Mouse (Mus musculus) midbrain, postnatal 0 days (tissue): Measurements from ENCODE around the gene Cpsf4. TPM values are rescaled to one million over a fixed set of nuclear protein-coding genes. Genes with fewer than 3 reads are reported as not detected.

ENCODE experiments used
- ATAC-seq: fragments of 200-750 bp; cut with Nextera tagmentation; 2 replicates; pipeline ENCODE4 v1.8.0; 2017; ENCODE audit warnings: moderate number of reproducible peaks, mild to moderate bottlenecking, moderate TSS enrichment, moderate library complexity; ENCODE audit not compliant: low FRiP score
- DNase-seq: peaks from one replicate; pipeline ENCODE4 v3.0.0-alpha.2; 2015; ENCODE audit warnings: low spot score
- H3K27ac ChIP-seq: fragments of 300-500 bp; sonication (generic); 2 replicates; pipeline ENCODE4 v1.5.1; 2014; ENCODE audit warnings: low read depth, mild to moderate bottlenecking, low read length, mixed read lengths
- H3K27me3 ChIP-seq: fragments of 300-500 bp; sonication (generic); 2 replicates; pipeline ENCODE4 v1.6.1; 2014; ENCODE audit warnings: low read length, control low read depth, mixed read lengths; ENCODE audit not compliant: insufficient read depth
- H3K36me3 ChIP-seq: fragments of 300-500 bp; sonication (generic); 2 replicates; pipeline ENCODE4 v1.6.1; 2014; ENCODE audit warnings: low read length, control low read depth, mixed read lengths; ENCODE audit not compliant: insufficient read depth
- H3K4me1 ChIP-seq: fragments of 300-500 bp; sonication (generic); 2 replicates; pipeline ENCODE4 v1.6.1; 2014; ENCODE audit warnings: mild to moderate bottlenecking, control low read depth, antibody characterized with exemption, low read length, mixed read lengths; ENCODE audit not compliant: insufficient read depth
- H3K4me2 ChIP-seq: fragments of 300-500 bp; sonication (generic); 2 replicates; pipeline ENCODE4 v1.6.1; 2014; ENCODE audit warnings: low read depth, mild to moderate bottlenecking, low read length, mixed read lengths; ENCODE audit not compliant: poor library complexity, severe bottlenecking
- H3K4me3 ChIP-seq: fragments of 300-500 bp; sonication (generic); 2 replicates; pipeline ENCODE4 v1.5.1; 2014; ENCODE audit warnings: low read depth, mild to moderate bottlenecking, low read length, moderate library complexity
- H3K9ac ChIP-seq: fragments of 300-500 bp; sonication (generic); replicated peaks from 2 replicates; pipeline ENCODE4 v1.6.1; 2014; ENCODE audit warnings: mild to moderate bottlenecking, low read length, moderate library complexity, mixed read lengths; ENCODE audit not compliant: poor library complexity, severe bottlenecking
- H3K9me3 ChIP-seq: fragments of 300-500 bp; sonication (generic); 2 replicates; pipeline ENCODE4 v1.6.1; 2016; ENCODE audit warnings: low read length, control low read depth
- CTCF ChIP-seq: IDR thresholded peaks from 2 replicates; pipeline ENCODE4 v1.5.1; 2016; ENCODE audit warnings: antibody characterized with exemption, mild to moderate bottlenecking
- WGBS: fragments of 180-500 bp; shearing (Covaris S2); extraction: QIAGEN DNeasy Blood & Tissue Kit; methylation state at CpG from one replicate; pipeline ENCODE4 v1.1.7; 2014; 5-methylcytosine and 5-hydroxymethylcytosine counted together
- polyA plus RNA-seq: library from polyadenylated mRNA; unstranded; fragments of >200 nt; fragmentation: Nextera tagmentation; extraction: Ambion mirVana; gene quantifications from 2 replicates; pipeline ENCODE4 v1.2.1, GENCODE M21; 2015
- total RNA-seq: library from RNA; depleted of rRNA; stranded (reverse); fragments of >200 nt; gene quantifications from 2 replicates; pipeline ENCODE4 v1.2.3, GENCODE M21; 2014; rRNA removed

Cpsf4 gene
- total and polyA plus RNA-seq, 2 experiments from 2014 or later: 40.7 to 44.4 TPM

DNA sequence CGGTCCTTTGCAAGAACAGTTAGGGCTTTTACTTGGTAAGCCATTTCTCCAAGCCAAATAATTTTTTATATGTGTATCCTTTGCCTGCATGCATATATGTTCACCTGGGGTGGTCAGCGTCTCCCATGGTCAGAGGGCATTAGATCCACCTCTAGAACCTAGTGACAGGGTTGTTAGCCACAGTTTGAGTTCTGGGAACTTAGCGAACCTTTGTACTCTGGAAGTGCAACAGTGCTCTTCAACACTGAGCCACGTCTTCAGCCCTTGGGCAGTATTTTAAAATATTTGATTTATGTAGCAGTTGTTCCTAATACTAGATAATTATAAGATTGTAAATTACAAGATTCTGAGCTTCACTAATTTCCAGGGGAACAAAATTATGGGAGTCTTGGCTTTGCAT is 63.6 kb downstream of the Cpsf4 start:
- peaks cover 18% of the 10 kb centered on the region for H3K36me3 ChIP-seq
- peak overlapping the region; percentile 92; the same call in 1 of the 2 replicates for H3K4me3 ChIP-seq
- H3K4me1 ChIP-seq: peaks cover 5% of the 10 kb centered on the region
- H3K27me3 ChIP-seq: no peaks in the 10 kb centered on the region
- H3K27ac ChIP-seq: peak overlapping the region; percentile 92
- ATAC-seq (no peak), DNase-seq (no peak)
- peak overlapping the region; percentile 78 for H3K4me2 ChIP-seq
- TF ChIP-seq CTCF: no peak
- no peaks in the 10 kb centered on the region for H3K9me3 ChIP-seq
- H3K9ac ChIP-seq: peak overlapping the region; percentile 100; the same call in 1 of the 2 replicates
- WGBS: 87% methylated on average over 4 of the region's 4 CpGs

DNA sequence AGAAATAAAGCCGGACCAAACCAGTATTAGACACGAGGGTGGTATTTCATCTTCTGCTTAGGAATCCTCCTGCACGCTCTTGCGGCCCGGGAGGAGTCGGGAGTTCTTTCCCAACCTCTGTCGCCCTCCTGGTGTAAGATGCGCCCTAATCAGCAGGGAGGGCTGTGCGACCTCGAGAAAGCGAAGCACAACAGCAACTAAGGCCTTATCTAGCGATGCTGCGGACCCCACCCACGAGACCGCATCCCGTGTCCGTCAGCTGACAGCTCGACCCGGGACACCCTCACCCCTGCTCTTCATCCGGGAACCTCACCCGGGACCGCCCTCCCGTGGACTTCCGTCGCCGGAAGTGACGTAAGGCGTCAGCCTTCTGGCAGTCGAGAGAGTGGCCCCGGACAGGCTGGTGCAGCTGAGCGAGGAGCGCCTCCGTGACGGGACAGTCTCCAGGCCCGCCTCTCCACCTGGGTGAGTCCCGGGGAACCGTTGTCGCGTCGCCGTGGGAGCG is 64.4 kb downstream of the Cpsf4 start, which contains the start of gene Zfp655:
Gene Zfp655 (plus strand): TSS at position 349 of the 505 bp plus-strand sequence.
- H3K36me3 ChIP-seq: peaks cover 25% of the 10 kb centered on the region
- peak within 1 kb of the TSS; percentile 92 for H3K4me3 ChIP-seq
- H3K27me3 ChIP-seq: no peaks in the 10 kb centered on the region
- H3K9ac ChIP-seq: peak within 1 kb of the TSS; percentile 100
- peaks cover 5% of the 10 kb centered on the region for H3K4me1 ChIP-seq
- peak within 1 kb of the TSS; percentile 92 for H3K27ac ChIP-seq
- ATAC-seq: peak; percentile 98
- under 1% methylated on average over 30 of the region's 42 CpGs for WGBS
- no peaks in the 10 kb centered on the region for H3K9me3 ChIP-seq
- TF ChIP-seq CTCF: peak; percentile 0; the same call in 1 of the 2 replicates
- DNase-seq: peak; percentile 97
- H3K4me2 ChIP-seq: peak within 1 kb of the TSS; percentile 78

Other genes starting within 250 kb of the Cpsf4 start
- 63.0 and 71.1 TPM in 2 replicates for gene Smurf1, start 201.4 kb upstream of the Cpsf4 start, total RNA-seq
- 24.6 and 28.0 TPM in 2 replicates for gene Smurf1, start 201.4 kb upstream of the Cpsf4 start, polyA plus RNA-seq
- gene Gm4871, start 134.5 kb upstream of the Cpsf4 start, total RNA-seq: not detected in 2 replicates
- not detected in 2 replicates for gene Gm4871, start 134.5 kb upstream of the Cpsf4 start, polyA plus RNA-seq
- not detected in 2 replicates for gene 1700018F24Rik, start 124.2 kb upstream of the Cpsf4 start, total RNA-seq
- gene 1700018F24Rik, start 124.2 kb upstream of the Cpsf4 start, polyA plus RNA-seq: not detected in 2 replicates
- 148 and 151 TPM in 2 replicates for gene Arpc1a, start 83.4 kb upstream of the Cpsf4 start, total RNA-seq
- gene Arpc1a, start 83.4 kb upstream of the Cpsf4 start, polyA plus RNA-seq: 238 and 244 TPM in 2 replicates
- not detected in 2 replicates for gene Kpna7, start 83.2 kb upstream of the Cpsf4 start, total RNA-seq
- gene Kpna7, start 83.2 kb upstream of the Cpsf4 start, polyA plus RNA-seq: not detected in 2 replicates
- gene Arpc1b, start 53.0 kb upstream of the Cpsf4 start, total RNA-seq: 32.4 TPM in 2 replicates
- gene Arpc1b, start 53.0 kb upstream of the Cpsf4 start, polyA plus RNA-seq: 53.7 and 56.0 TPM in 2 replicates
- 47.7 TPM in 2 replicates for gene Pdap1, start 27.0 kb upstream of the Cpsf4 start, total RNA-seq
- gene Pdap1, start 27.0 kb upstream of the Cpsf4 start, polyA plus RNA-seq: 120 and 141 TPM in 2 replicates
- gene Bud31, start 26.9 kb upstream of the Cpsf4 start, total RNA-seq: 80.7 and 98.1 TPM in 2 replicates
- gene Bud31, start 26.9 kb upstream of the Cpsf4 start, polyA plus RNA-seq: 151 and 158 TPM in 2 replicates
- gene Ptcd1, start 105 bp upstream of the Cpsf4 start, total RNA-seq: 27.9 and 28.5 TPM in 2 replicates
- 20.3 and 20.6 TPM in 2 replicates for gene Ptcd1, start 105 bp upstream of the Cpsf4 start, polyA plus RNA-seq
- 123 and 139 TPM in 2 replicates for gene Atp5j2, start 24.8 kb downstream of the Cpsf4 start, total RNA-seq
- gene Atp5j2, start 24.8 kb downstream of the Cpsf4 start, polyA plus RNA-seq: 634 and 667 TPM in 2 replicates
- 6.6 and 11.1 TPM in 2 replicates for gene Zkscan14, start 34.7 kb downstream of the Cpsf4 start, total RNA-seq
- 9.9 and 11.1 TPM in 2 replicates for gene Zkscan14, start 34.7 kb downstream of the Cpsf4 start, polyA plus RNA-seq
- gene Zkscan5, start 37.3 kb downstream of the Cpsf4 start, total RNA-seq: 17.7 and 19.4 TPM in 2 replicates
- 12.8 and 13.3 TPM in 2 replicates for gene Zkscan5, start 37.3 kb downstream of the Cpsf4 start, polyA plus RNA-seq
- 24.0 and 36.9 TPM in 2 replicates for gene Zfp655, start 64.5 kb downstream of the Cpsf4 start, total RNA-seq
- gene Zfp655, start 64.5 kb downstream of the Cpsf4 start, polyA plus RNA-seq: 23.1 and 25.6 TPM in 2 replicates
- gene Zscan25, start 113.3 kb downstream of the Cpsf4 start, total RNA-seq: 18.5 and 24.6 TPM in 2 replicates
- 0.83 and 0.93 TPM in 2 replicates for gene Zscan25, start 113.3 kb downstream of the Cpsf4 start, polyA plus RNA-seq
- not detected in 2 replicates for gene Cyp3a57, start 178.1 kb downstream of the Cpsf4 start, total RNA-seq
- gene Cyp3a57, start 178.1 kb downstream of the Cpsf4 start, polyA plus RNA-seq: not detected in 2 replicates